Mouse (Mus musculus) small intestine, adult 2 months (tissue): Measurements from ENCODE around the gene Cep95.
A peak's percentile ranks its signal among the peaks of the same experiment; 100 is the strongest.

Experiments used
- CTCF ChIP-seq: fragments of 200-500 bp; IDR thresholded peaks from 2 replicates; pipeline ENCODE4 v1.5.1; 2012; ENCODE audit warnings: low read depth, mild to moderate bottlenecking, control low read depth, inconsistent platforms, low read length, moderate library complexity, mixed read lengths; ENCODE audit not compliant: insufficient replicate concordance, insufficient read length; ENCODE audit errors: extremely low read depth
- POLR2A ChIP-seq: fragments of 200-500 bp; IDR thresholded peaks from 2 replicates; pipeline ENCODE4 v1.6.1; 2012; ENCODE audit warnings: low read depth, mild to moderate bottlenecking, control low read depth, inconsistent platforms, low read length, moderate library complexity

DNA sequence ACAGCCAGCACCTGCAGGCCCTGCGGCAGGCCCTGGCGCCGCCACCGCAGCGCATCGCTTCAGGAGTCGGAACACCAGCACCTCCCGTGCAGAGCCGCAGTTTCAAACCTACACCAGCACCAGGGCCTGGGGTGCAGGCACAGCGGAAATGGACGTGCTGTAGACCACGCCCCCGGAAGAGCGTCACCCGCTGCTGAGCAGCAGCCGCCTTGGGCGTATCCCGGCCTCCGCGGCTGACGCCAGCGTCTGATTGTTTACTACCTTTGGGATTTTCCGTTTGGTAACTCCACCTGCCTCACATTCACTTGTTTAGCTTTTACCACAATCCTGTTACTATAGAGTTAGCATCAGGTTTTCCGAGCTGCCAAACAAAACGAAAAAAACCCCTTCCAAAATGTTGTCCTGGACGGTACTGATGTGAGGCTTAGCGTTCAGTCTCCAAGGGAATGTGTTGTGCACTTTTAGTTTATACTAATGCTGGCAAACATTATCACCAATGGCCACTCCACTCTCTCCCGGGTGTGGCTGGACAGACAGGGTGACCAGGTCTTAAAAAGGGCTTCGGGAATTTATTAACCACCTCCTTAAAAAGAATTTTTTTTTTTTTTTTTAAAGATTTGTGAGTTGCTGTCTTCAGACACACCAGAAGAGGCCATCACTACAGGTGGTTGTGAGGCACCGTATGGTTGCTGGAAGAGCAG lies 9.5 kb upstream of the Cep95 start, which contains the start of gene Polg2:
- TF ChIP-seq CTCF (no peak), POLR2A (peak; percentile 94)
